Comparison of ENCODE assay signal across 17 mouse cellular contexts in the genomic region with DNA sequence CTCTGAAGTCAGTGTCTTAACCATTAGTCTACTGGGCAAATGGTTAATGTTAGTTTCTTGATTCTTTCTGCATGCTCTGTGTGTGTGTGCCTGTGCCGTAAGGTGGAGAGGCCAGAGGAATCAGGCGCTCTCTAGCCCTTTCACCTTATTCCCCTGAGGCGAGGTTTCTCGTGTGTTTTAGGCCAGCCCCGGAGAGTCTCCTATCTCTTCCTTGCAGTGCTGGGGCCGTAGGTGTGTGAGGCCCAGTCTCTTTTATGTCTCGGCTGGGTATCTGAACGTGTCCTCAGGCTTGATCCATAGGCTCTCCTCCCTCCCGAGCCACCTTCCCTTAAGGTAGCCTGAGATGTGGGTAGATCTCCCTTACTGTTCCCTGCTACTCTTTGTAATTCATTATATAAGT. TPM values are rescaled to one million over a fixed set of nuclear protein-coding genes. Genes with fewer than 3 reads are reported as not detected.
A peak's percentile ranks its signal among the peaks of the same experiment; 100 is the strongest.
DNase-seq lines count a peak whose midpoint lies in the region; ATAC-seq and TF ChIP-seq lines count a peak whose summit lies in the region.
"Had no signal": no experiment of that assay in that cellular context is flagged by ENCODE, and none has a peak within 500 bp of the region (broad histone marks: within the 10 kb centered on the region; RNA-seq: fewer than 3 reads in every experiment).

No protein-coding gene starts in this region.

- TF ChIP-seq CTCF in hindbrain, postnatal 0 days (IDR thresholded peaks at IDR 0.05; ENCODE audit: low read depth) = no peak

- no peak for ATAC-seq in heart, embryonic 13.5 days (ENCODE audit: extremely low read depth, insufficient number of reproducible peaks, low FRiP score, low TSS enrichment)
- ATAC-seq in intestine, embryonic 16.5 days = peak; percentile 44
- ATAC-seq in liver, embryonic 16.5 days (ENCODE audit: low read depth) = peak; percentile 97
- ATAC-seq in hindbrain, postnatal 0 days = no peak
- ATAC-seq: forebrain, embryonic 14.5 days had no signal

- no peak for DNase-seq in heart, postnatal 25 days (ENCODE audit: low spot score)
- no peak for DNase-seq in hindbrain, postnatal 0 days (ENCODE audit: low spot score)
- no peak for DNase-seq in frontal cortex, postnatal 10 days (ENCODE audit: low spot score in 2 of 2)
- DNase-seq in adrenal gland, postnatal 14 days = no peak
- DNase-seq: cerebellum, postnatal 10 days; gastrocnemius, adult 2 months; layer of hippocampus, postnatal 36 days; left cerebral cortex, postnatal 4 days; lung, adult 18-20 months; thymus, postnatal 4 days had no signal

- H3K9ac ChIP-seq in heart, embryonic 13.5 days = no peak overlapping the region
- H3K9ac ChIP-seq in intestine, embryonic 16.5 days (ENCODE audit: low read depth, low read length) = 0 out of 2 replicates have a peak overlapping the region, but pooled peaks have one; percentile 30
- H3K9ac ChIP-seq in liver, embryonic 16.5 days (ENCODE audit: low read depth, low read length) = peak overlapping the region; percentile 56
- H3K9ac ChIP-seq in hindbrain, postnatal 0 days (replicated peaks; ENCODE audit: low read length) = no peak overlapping the region
- H3K9ac ChIP-seq: neural tube, embryonic 13.5 days had no signal

- intact Hi-C loops in heart, postnatal 25 days (cut with DNase I) = no loop called here

- no peak overlapping the region for H3K27ac ChIP-seq in heart, embryonic 13.5 days (replicated peaks)
- H3K27ac ChIP-seq in intestine, embryonic 16.5 days (ENCODE audit: low read length) = no peak overlapping the region
- peak overlapping the region; percentile 81 for H3K27ac ChIP-seq in liver, embryonic 16.5 days (ENCODE audit: low read length)
- no peak overlapping the region for H3K27ac ChIP-seq in hindbrain, postnatal 0 days
- H3K27ac ChIP-seq: gastrocnemius, adult 2 months; hindbrain, embryonic 10.5 days; midbrain, embryonic 10.5 days; neural tube, embryonic 13.5 days had no signal

- no peaks in the 10 kb centered on the region; the same call in 1 of the 2 replicates for H3K9me3 ChIP-seq in heart, embryonic 13.5 days
- 0 out of 2 replicates have a peak, but pooled peaks cover 2% of the 10 kb centered on the region for H3K9me3 ChIP-seq in intestine, embryonic 16.5 days (ENCODE audit: control insufficient read depth, low read length)
- no peaks in the 10 kb centered on the region for H3K9me3 ChIP-seq in liver, embryonic 16.5 days (replicated peaks; ENCODE audit: control insufficient read depth, low read length)
- H3K9me3 ChIP-seq in hindbrain, postnatal 0 days (ENCODE audit: low read length) = no peaks in the 10 kb centered on the region
- H3K9me3 ChIP-seq: hindbrain, embryonic 10.5 days; midbrain, embryonic 10.5 days; neural tube, embryonic 13.5 days had no signal

- peak overlapping the region; percentile 8; the same call in 1 of the 2 replicates for H3K4me2 ChIP-seq in heart, embryonic 13.5 days
- H3K4me2 ChIP-seq in intestine, embryonic 16.5 days (ENCODE audit: low read depth, low read length) = no peak overlapping the region
- peak overlapping the region; percentile 51 for H3K4me2 ChIP-seq in liver, embryonic 16.5 days (ENCODE audit: low read depth, low read length)
- H3K4me2 ChIP-seq in hindbrain, postnatal 0 days (ENCODE audit: low read depth, low read length) = no peak overlapping the region
- H3K4me2 ChIP-seq: neural tube, embryonic 13.5 days had no signal

- WGBS in heart, embryonic 13.5 days = 49% methylated on average over 9 of the region's 9 CpGs
- 51% methylated on average over 9 of the region's 9 CpGs for WGBS in intestine, embryonic 16.5 days
- WGBS in liver, embryonic 16.5 days (ENCODE audit: insufficient replicate concordance) = 38% methylated on average over 9 of the region's 9 CpGs
- WGBS in hindbrain, postnatal 0 days = 84% methylated on average over 9 of the region's 9 CpGs

- no peaks in the 10 kb centered on the region for H3K27me3 ChIP-seq in heart, embryonic 13.5 days (replicated peaks)
- H3K27me3 ChIP-seq in intestine, embryonic 16.5 days (replicated peaks; ENCODE audit: control insufficient read depth, insufficient read depth, low read length) = no peaks in the 10 kb centered on the region
- H3K27me3 ChIP-seq in liver, embryonic 16.5 days (ENCODE audit: control insufficient read depth, insufficient read depth, low read depth, low read length) = no peaks in the 10 kb centered on the region
- H3K27me3 ChIP-seq in hindbrain, postnatal 0 days (ENCODE audit: insufficient read depth, low read length) = no peaks in the 10 kb centered on the region
- H3K27me3 ChIP-seq: neural tube, embryonic 13.5 days had no signal

- peaks cover 6% of the 10 kb centered on the region for H3K36me3 ChIP-seq in heart, embryonic 13.5 days
- H3K36me3 ChIP-seq in intestine, embryonic 16.5 days (ENCODE audit: control insufficient read depth, insufficient read depth, low read length) = peaks cover 4% of the 10 kb centered on the region
- peaks cover 3% of the 10 kb centered on the region; the same call in 1 of the 2 replicates for H3K36me3 ChIP-seq in liver, embryonic 16.5 days (ENCODE audit: control insufficient read depth, insufficient read depth)
- H3K36me3 ChIP-seq in hindbrain, postnatal 0 days (ENCODE audit: insufficient read depth, low read length) = no peaks in the 10 kb centered on the region
- H3K36me3 ChIP-seq: hindbrain, embryonic 10.5 days; midbrain, embryonic 10.5 days; neural tube, embryonic 13.5 days had no signal

- peaks cover 45% of the 10 kb centered on the region for H3K4me1 ChIP-seq in heart, embryonic 13.5 days
- H3K4me1 ChIP-seq in intestine, embryonic 16.5 days (ENCODE audit: control insufficient read depth, insufficient read depth, low read length) = peaks cover 11% of the 10 kb centered on the region
- peaks cover 46% of the 10 kb centered on the region for H3K4me1 ChIP-seq in liver, embryonic 16.5 days (ENCODE audit: control insufficient read depth, low read depth, low read length)
- H3K4me1 ChIP-seq in hindbrain, postnatal 0 days (ENCODE audit: insufficient read depth, low read length) = no peaks in the 10 kb centered on the region

- no peak overlapping the region for H3K4me3 ChIP-seq in heart, embryonic 13.5 days
- H3K4me3 ChIP-seq in intestine, embryonic 16.5 days (ENCODE audit: low read length) = no peak overlapping the region
- peak overlapping the region; percentile 22 for H3K4me3 ChIP-seq in liver, embryonic 16.5 days (ENCODE audit: low read depth, low read length)
- H3K4me3 ChIP-seq in hindbrain, postnatal 0 days (ENCODE audit: low read length) = no peak overlapping the region
- H3K4me3 ChIP-seq: gastrocnemius, adult 2 months; hindbrain, embryonic 10.5 days; midbrain, embryonic 10.5 days; neural tube, embryonic 13.5 days had no signal

RNA-seq across cellular contexts. Expression of a gene that starts 24.9 kb away (rescaled TPM):
- 24.5 and 26.4 TPM in 2 replicates for polyA plus RNA-seq in heart, embryonic 13.5 days (2015; fragmentation: Nextera tagmentation; extraction: Ambion mirVana)
- 10 to 100 TPM; 18.8 to 21.6 TPM for total RNA-seq in heart, postnatal 25 days (2021)
- polyA plus RNA-seq in intestine, embryonic 16.5 days (2015; fragmentation: Nextera tagmentation; extraction: Ambion mirVana) = 26.9 and 31.3 TPM in 2 replicates
- polyA plus RNA-seq in liver, embryonic 16.5 days (2015; fragmentation: Nextera tagmentation; extraction: Ambion mirVana) = 13.0 and 13.1 TPM in 2 replicates
- 20.6 and 27.7 TPM in 2 replicates for total RNA-seq in hindbrain, postnatal 0 days (2014; rRNA removed)
- polyA plus RNA-seq in hindbrain, postnatal 0 days (2015; fragmentation: Nextera tagmentation; extraction: Ambion mirVana) = 49.9 and 51.2 TPM in 2 replicates
- 34.3 and 38.9 TPM in 2 replicates for total RNA-seq in adrenal gland, postnatal 14 days (2021)

RNA-seq across cellular contexts. Expression of a gene that starts 25.2 kb away (rescaled TPM):
- polyA plus RNA-seq in heart, embryonic 13.5 days (2015; fragmentation: Nextera tagmentation; extraction: Ambion mirVana) = 7.2 and 8.0 TPM in 2 replicates
- 10 to 100 TPM; 15.2 to 17.0 TPM for total RNA-seq in heart, postnatal 25 days (2021)
- polyA plus RNA-seq in intestine, embryonic 16.5 days (2015; fragmentation: Nextera tagmentation; extraction: Ambion mirVana) = 21.9 and 22.2 TPM in 2 replicates
- polyA plus RNA-seq in liver, embryonic 16.5 days (2015; fragmentation: Nextera tagmentation; extraction: Ambion mirVana) = 7.8 and 8.8 TPM in 2 replicates
- 4.3 and 6.4 TPM in 2 replicates for total RNA-seq in hindbrain, postnatal 0 days (2014; rRNA removed)
- 3.4 TPM in 2 replicates for polyA plus RNA-seq in hindbrain, postnatal 0 days (2015; fragmentation: Nextera tagmentation; extraction: Ambion mirVana)
- total RNA-seq in adrenal gland, postnatal 14 days (2021) = 23.6 and 33.8 TPM in 2 replicates

RNA-seq across cellular contexts. Expression of a gene that starts 54.6 kb away (rescaled TPM):
- polyA plus RNA-seq in heart, embryonic 13.5 days (2015; fragmentation: Nextera tagmentation; extraction: Ambion mirVana) = 1.4 and 2.5 TPM in 2 replicates
- under 1 TPM; 0.17 to 0.29 TPM for total RNA-seq in heart, postnatal 25 days (2021)
- polyA plus RNA-seq in intestine, embryonic 16.5 days (2015; fragmentation: Nextera tagmentation; extraction: Ambion mirVana) = 1.5 and 1.8 TPM in 2 replicates
- 2.5 and 2.9 TPM in 2 replicates for polyA plus RNA-seq in liver, embryonic 16.5 days (2015; fragmentation: Nextera tagmentation; extraction: Ambion mirVana)
- total RNA-seq in hindbrain, postnatal 0 days (2014; rRNA removed) = 2.5 and 2.9 TPM in 2 replicates
- polyA plus RNA-seq in hindbrain, postnatal 0 days (2015; fragmentation: Nextera tagmentation; extraction: Ambion mirVana) = 1.1 and 1.8 TPM in 2 replicates
- 0.70 and 0.75 TPM in 2 replicates for total RNA-seq in adrenal gland, postnatal 14 days (2021)

Comparison
In these comparisons a context has a peak if more than half of its experiments do, and no peak if none do; other contexts are left out.
1. ATAC-seq: peak in intestine, embryonic 16.5 days (single experiment) and liver, embryonic 16.5 days (single experiment); none in heart, embryonic 13.5 days (single experiment) and hindbrain, postnatal 0 days (single experiment).
2. H3K4me2 ChIP-seq: peak in heart, embryonic 13.5 days (single experiment) and liver, embryonic 16.5 days (single experiment); none in intestine, embryonic 16.5 days (single experiment) and hindbrain, postnatal 0 days (single experiment).
3. H3K9ac ChIP-seq: peak in intestine, embryonic 16.5 days (single experiment) and liver, embryonic 16.5 days (single experiment); none in heart, embryonic 13.5 days (single experiment) and hindbrain, postnatal 0 days (single experiment).